Mouse (Mus musculus): Measurements from ENCODE around the gene Htr2c. TPM values are rescaled to one million over a fixed set of nuclear protein-coding genes. Genes with fewer than 3 reads are reported as not detected.

Htr2c gene
- total RNA-seq (2021), result not detected
- long read RNA-seq, experiment 1, result 0 reads
- long read RNA-seq, experiment 2, result 0 reads

DNA sequence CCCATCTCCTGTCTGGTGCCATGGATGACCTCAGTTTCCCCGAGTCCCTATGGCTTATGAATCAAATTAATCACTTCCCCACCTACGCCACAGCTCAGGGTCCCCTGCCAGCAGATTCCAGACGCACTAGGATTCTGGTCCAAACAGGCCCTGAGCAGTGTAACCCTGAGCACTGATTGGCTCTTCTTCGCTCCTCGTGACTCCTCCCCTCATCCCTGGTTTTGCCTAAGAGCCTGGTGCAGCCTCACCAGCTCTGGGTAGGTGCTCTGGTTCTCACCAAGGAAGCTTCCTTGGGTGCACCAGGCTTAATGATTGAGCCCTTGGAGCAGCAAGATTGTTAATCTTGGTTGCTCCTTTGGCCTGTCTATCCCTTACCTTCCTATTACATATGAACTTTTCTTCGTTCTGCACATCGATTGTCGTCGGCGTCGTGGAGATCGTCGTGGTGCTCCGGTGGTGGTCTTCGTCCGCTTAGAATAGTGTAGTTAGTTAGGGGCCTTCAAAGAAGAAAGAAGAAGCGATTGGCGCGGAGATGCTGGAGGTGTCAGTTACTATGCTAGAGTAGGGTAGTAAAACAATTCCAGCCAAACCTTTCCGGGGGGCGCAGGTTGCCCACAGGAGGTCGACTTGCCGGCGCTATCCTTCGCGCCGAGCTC, at the start of gene Htr2c:
TSS of gene Htr2c (plus strand) at position 256 of the 656 bp plus-strand sequence.
- DNase-seq, result no peak
- intact Hi-C loops (cut with DNase I), result no loop called here

DNA sequence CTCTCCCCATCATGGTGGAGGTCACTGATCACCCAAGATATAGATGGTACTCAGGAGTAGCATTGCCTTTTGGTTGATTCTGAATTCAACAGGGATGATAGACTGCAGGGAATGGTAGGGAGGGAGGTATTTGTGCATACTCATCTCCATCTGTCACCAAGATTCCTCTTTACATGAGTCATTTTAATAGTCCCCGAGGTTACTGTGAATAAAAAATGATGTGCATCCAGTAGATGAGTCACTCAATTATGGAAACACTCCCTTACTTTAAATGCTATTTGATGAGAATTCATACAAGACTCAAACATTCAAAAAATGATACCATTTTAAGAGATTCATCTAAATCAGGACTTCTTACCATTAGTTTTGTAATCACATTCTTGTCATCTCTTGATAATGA, 34.1 kb upstream of the Htr2c start:
- intact Hi-C loops (cut with DNase I), result no loop called here
- no peak for DNase-seq

DNA sequence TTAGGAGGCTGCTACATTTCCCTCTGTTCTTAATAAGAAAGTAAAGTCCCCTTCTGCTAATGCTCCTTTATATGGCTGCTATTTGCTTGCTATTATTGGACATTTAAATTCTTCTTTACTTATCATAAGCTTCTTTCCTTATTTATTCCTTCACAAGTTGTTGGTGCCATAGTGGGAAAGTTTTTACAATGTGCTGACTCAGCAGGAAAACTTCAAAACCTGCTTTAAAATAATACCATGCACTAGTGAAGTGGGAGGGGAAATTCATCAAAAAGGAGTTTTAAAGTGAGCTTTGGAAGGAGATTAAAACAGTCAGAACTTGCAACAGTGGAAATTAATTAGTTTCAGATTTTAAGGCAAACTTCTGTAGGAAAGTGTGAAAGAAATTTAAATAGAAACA, 26.0 kb upstream of the Htr2c start:
- DNase-seq, result no peak
- intact Hi-C loops (cut with DNase I), result no loop called here

DNA sequence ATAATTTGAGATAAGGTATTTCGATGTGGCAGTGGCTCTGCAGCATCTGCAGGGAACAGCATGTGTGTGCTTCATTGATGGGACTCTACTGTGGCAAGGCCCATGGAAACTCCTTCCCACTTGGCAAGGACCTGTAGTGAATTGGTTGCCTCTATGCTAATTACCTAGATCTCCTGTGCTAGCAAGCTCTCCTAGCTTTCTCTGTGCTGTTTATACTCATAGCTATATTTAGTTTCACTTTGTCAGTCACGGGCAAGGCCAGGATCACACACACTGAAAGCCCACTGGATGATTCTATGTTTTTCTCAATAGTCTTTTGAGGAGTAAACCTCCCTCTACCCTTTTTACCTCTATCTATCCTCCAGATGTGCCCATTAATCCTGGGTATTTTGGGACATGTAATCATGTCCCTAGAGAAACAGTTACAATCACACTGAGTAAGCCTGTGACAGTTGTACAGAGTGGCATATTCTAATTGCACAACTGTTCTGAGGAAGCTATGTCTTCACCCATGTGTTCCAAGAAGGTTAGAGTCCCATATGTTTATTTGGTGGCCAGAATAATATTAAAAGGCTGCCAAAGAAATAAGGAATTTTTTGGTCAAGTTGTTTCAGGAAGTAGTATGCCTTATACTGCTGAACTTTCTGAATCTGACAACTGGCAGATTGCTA, 16.0 kb upstream of the Htr2c start:
- intact Hi-C loops (cut with DNase I), result no loop called here
- no peak for DNase-seq

DNA sequence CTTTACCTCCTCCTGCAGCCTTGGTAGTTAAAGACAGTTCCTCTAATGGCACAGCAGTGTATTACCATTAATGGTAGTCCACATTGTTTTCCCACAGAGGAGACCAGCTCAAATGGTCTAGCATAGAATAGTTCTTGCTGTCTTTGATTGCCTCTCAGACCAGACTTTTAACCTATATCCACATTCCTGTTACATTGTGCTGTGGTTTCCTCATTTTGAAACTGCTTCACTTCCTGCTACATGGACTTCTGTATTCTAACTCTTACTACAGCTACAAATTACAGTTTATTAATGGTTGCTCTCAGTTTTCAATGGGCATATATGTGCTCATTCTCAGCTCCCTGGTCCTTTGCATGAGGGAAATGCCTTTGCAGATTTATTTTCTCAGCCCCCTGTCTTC, 15.3 kb upstream of the Htr2c start:
- no peak for DNase-seq
- intact Hi-C loops (cut with DNase I), result no loop called here

DNA sequence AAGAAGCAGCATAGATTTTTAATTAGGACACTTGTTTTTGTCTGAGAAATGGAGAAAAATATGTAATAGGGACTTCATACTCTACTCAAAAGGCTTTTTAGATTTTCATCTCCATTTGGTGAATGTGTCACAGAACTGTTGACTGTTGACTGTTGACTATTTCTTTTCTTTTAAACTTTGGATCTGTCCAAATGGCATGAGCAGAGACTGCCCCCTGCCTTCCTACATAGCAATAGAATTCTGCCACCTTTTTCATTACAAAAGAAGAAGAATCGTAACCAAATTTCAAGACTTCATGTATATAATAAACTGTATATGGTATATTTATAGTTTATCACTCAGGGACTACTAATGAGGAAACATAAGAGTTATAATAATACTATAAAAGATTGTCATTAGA, 3.7 kb upstream of the Htr2c start:
- no peak for DNase-seq
- intact Hi-C loops (cut with DNase I), result no loop called here

DNA sequence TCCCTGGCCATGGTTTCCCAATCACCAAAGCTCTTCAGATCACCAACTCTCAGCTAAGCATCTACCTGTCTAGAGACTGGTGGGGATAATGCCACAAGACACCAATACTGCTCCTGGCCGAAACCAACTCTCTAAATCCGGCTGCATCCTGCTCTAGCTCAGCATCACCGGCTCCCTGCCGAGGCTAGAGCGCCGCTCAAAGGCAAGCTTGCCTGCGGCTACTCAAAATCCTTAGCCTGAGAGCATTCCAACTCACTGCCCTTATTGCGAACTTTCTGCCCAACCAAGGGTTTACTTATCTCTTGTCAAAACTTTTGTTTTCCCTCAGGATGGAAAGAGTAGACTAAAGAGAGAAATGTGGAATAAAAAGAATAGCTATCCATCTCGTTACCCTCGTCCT, 2.4 kb upstream of the Htr2c start:
- intact Hi-C loops (cut with DNase I), result no loop called here

DNA sequence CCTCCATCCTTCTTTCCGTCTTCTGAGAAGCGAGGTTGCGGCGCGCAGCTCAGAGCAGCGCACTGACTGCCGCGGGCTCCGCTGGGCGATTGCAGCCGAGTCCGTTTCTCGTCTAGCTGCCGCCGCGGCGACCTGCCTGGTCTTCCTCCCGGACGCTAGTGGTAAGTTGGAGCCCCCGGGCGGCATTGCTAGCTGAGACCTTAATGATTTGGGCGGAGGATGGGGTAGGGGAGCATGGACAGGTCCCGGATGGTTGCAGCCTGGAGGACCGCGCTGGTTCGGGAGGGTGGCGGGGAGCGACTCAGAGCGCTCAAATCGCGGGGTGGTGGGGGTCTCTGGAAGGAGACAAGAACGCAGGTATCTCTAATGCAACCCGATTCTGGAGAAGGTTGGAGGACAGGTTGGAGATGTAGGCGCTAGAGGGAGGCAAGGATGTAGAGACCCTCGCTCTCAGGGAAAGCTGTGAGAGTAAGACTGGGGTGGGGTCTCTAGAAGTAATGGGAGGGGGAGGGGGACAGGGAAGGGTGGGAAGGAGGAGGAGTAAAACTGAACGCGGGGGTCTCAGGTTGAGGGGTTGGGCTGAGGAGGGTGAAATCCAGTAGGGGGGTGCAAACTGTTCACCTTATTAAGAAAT, 718 bp downstream of the Htr2c start:
- no peak for DNase-seq
- intact Hi-C loops (cut with DNase I), result no loop called here

More for the DNA sequence above, 2.4 kb upstream of the Htr2c start:
- DNase-seq, result no peak

DNA sequence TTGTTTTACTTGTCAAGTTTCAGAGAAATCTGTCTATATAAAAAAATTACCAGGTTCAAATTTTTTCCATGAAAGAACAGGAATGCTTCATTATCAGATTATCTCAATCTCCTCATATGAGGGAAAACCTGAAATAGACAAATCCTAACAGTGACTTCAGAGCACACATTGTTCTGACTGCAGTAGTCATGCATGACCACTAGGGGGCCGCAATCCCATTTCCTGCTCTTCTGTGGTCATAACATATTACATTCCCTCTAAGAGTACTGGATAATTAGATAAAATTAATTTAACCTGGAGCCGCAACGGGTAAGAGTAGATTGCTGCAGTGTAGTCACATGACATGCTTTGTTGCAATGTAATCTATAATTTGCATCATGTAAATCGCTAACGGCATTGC, 17.6 kb downstream of the Htr2c start:
- DNase-seq, result no peak
- intact Hi-C loops (cut with DNase I), result no loop called here

DNA sequence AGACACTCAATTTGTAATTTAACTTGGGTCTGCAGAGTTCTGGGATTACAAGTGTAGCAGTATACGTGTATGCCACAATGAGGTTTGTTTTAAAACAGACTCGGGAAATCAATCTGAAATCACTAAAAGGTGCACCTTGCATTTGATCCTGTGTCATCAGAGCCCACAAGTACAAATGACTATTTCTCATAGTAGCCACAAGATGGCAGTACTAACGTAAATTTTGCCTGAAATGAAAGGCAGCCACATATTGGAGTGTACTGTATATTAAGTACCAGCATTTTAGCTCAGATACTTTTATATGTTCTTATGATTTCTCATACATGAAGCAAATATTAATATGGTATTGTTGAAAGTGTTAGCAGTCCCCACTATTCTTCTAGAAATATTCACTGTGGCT, 93.4 kb downstream of the Htr2c start:
- intact Hi-C loops (cut with DNase I), result no loop called here

DNA sequence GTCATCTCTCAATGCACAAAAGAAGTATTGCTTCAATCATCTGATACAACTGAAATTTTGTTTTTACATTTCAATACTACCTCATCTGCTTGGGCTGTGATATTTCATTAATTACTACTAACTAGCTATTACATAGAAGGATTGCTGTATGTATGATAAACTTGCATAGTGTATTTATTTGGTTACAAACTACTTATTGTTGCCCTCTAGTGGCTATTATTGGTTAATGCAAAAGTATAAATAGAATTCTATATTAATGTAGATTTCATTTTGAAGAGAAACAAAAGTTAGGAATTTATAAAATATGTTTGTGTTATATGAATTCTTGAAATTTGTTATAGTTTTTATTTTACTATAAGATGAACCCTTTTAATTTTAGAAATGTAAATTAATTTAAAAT, 109.3 kb downstream of the Htr2c start:
- intact Hi-C loops (cut with DNase I), result no loop called here
- DNase-seq, result no peak

More for the DNA sequence above, 93.4 kb downstream of the Htr2c start:
- no peak for DNase-seq

DNA sequence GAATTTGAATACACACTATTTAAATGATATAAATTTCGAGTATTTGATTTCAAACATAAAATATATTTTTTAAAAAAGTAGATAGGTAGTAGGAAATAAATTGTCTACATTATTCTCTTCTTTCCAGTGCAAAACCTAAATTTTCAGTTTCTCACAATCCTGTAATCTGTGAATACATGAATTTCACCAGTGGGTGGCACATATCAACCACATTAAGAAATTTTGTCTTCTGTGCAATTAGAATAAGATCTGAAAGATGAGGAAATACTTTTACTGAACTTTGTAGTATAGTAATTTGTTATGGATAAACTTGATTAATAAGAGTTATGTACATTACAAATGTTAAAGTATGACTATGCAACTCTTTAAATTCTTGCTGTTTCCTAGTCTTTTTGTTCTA, 156.8 kb downstream of the Htr2c start:
- intact Hi-C loops (cut with DNase I), result no loop called here
- no peak for DNase-seq

DNA sequence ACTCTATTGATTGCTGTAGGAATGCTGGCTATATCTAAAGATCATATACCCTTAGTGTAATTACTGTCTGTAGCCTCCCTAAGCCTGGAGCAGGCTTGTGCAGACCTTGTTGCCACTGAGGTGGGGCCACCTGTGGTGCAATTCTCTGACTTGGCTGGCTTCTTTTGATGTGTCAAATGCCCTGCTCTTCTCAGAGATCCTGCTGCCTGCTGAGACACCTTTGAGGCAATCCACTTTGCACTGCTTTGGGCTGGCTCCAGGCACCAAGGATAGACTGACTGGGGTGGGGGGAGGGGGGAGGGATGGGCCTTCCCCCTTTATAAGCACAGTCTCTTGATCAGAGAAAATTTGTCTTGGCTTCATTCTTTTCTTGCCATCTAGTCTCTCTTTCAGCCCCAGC, 252.9 kb downstream of the Htr2c start:
- no peak for DNase-seq
- intact Hi-C loops (cut with DNase I), result no loop called here

DNA sequence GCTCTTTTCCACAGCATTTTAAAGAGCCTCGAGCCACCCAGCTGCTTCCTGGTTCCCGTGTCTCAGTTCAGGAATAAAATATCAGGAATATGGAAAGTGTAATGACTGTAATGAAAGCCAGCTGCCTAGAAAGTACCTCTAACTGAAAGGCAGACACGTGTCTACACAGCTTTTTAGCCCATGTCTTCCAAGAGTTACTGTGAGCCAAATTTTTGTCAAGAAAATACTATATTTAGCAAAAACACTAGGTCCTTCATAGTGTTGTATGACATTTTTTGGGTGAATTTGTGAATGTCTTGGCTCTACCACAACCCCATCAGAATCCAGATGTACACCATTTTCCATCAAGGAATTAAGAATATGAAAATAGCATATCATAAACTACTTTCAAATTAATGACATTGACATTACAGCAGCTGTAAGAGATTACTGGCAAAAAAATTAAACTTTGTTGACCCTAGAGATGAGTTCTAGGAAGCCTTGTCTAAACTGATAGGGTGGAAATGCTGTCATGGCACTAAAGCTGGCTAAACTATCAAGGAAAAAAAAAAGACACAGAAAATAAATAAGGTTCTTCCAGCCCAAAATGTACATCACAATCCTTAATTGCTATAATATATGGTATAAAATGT, 255.2 kb downstream of the Htr2c start:
- intact Hi-C loops (cut with DNase I), result no loop called here
- DNase-seq, result no peak

DNA sequence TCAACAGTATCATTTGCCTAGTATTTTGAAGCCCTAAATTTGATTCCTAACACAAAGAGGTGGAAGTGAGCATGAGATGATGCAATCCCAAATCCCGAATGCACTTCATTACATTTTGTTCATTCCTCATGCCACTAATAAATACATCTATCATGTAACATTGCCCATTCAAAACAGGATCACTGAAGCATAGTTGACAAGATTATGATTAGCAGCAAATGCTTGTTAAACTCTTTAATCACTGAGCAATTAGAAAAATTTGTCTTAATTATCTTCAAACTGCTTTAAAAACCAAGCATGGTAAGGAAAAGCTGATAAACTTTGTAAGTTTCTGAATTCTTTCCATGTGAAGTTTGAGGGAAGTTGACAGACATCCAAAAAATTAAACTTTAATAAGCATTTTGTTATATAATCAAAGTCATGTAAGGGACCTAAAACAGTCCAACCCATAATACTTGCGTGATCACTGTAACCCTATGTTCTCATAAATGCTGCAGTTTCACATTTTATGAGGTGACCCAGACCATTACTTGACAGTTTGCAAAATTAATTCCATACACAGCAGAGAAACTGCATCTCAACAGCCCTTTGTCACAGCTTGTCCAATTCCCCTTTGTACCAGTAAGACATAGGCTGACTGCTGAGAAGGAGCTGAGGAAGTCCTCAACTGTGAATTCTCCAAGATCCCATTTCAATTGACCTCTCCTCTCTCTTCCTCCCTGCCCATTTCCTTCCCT, 276.7 kb downstream of the Htr2c start:
- intact Hi-C loops (cut with DNase I), result no loop called here
- DNase-seq, result no peak

Small RNA genes within 50 kb of the gene (microRNA-seq; reads per million reads assigned to microRNA genes)
- gene Gm22650 (0 reads per million in 2 experiments), gene Gm24627 (0 reads per million in 2 experiments), gene Mir1264 (0 reads per million in 2 experiments), gene Mir1298 (0 to 1.1 reads per million in 2 experiments), gene Mir1912 (0 reads per million in 2 experiments), gene Mir448 (0 reads per million in 2 experiments), gene Mir764 (0 reads per million in 2 experiments)

All from gastrocnemius, postnatal 36 days (tissue).